Mouse (Mus musculus): Measurements from ENCODE around the gene Rftn1.

DNA sequence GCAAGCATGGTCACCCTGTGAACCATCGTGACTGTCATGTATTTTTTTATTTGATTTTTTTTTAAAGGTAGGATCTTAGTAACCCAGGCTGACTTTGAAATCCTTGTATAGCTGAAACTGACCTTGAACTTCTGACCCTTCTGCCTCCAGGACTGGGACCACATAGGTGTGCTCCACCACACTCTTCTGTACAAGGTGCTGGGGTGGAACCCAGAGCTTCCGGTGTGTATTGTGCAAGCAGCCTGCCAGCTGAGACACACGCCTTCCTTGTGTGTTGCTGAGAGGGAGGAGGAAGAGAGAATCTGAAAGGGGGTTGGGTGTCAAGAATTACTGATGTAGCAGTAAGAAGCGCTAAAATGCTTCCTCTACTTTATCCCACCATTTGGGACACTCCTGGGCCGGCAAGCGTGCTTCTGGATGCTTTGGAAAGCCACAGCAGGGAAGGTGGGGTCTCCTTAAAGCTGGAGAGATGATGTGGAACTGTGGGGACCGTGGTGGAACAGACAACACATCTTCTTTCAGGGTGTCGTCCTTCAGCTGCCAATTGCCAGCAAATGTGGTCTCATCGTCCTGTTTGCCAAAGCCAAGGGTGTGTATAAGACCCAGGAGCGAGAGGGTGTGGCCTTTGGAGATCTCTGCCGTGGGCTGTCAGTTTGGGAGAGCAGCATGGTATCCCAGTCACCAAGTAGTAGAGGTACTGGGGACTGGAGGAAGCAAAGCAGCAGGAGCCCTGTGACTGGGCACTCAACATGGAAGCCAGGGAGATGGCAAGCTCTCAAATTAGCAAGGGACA lies 47.5 kb upstream of the Rftn1 start:
- TF ChIP-seq CTCF (IDR thresholded peaks at IDR 0.05; ENCODE audit: extremely low read depth, insufficient read depth, low read length) = no peak
- TF ChIP-seq POLR2A (IDR thresholded peaks at IDR 0.05; ENCODE audit: extremely low read depth, insufficient read depth, low read length) = no peak
